Mouse (Mus musculus) c-Kit-positive CD71-negative TER-119-negative erythroid progenitor cells, embryonic 14.5 days (primary cell): ENCODE data around the gene Hoxa13.

ENCODE experiments used
- DNase-seq: peaks from one replicate; pipeline ENCODE4 v3.0.0-alpha.2; 2013; ENCODE audit warnings: low read depth

The Hoxa13 gene

GRCm38 (mm10) chr6:52260654-52261575 lies at the start of gene Hoxa13:
TSS of gene Hoxa13 (minus strand) at chr6:52260880.
- no peak for DNase-seq

- DNase-seq: no peak
Observed at GRCm38 (mm10) chr6:52310366-52310765, 49.7 kb upstream of the Hoxa13 start.

GRCm38 (mm10) chr6:52309766-52310165 lies 49.1 kb upstream of the Hoxa13 start:
- DNase-seq: no peak

- peak; percentile 24 for DNase-seq
Observed at GRCm38 (mm10) chr6:52305877-52306389, 45.3 kb upstream of the Hoxa13 start.

- DNase-seq: no peak
Observed at GRCm38 (mm10) chr6:52303426-52303825, 42.7 kb upstream of the Hoxa13 start.

- DNase-seq: no peak
Observed at GRCm38 (mm10) chr6:52300806-52301205, 40.1 kb upstream of the Hoxa13 start.

GRCm38 (mm10) chr6:52298511-52298910 lies 37.8 kb upstream of the Hoxa13 start:
- DNase-seq: no peak

GRCm38 (mm10) chr6:52294616-52295015 lies 33.9 kb upstream of the Hoxa13 start:
- DNase-seq: no peak

- no peak for DNase-seq
Observed at GRCm38 (mm10) chr6:52292328-52292727, 31.6 kb upstream of the Hoxa13 start.

GRCm38 (mm10) chr6:52291021-52291860 lies 30.6 kb upstream of the Hoxa13 start:
- DNase-seq: no peak

GRCm38 (mm10) chr6:52290186-52290585 lies 29.5 kb upstream of the Hoxa13 start:
- no peak for DNase-seq

- DNase-seq: no peak
Observed at GRCm38 (mm10) chr6:52283896-52284295, 23.2 kb upstream of the Hoxa13 start.

GRCm38 (mm10) chr6:52281084-52281483 lies 20.4 kb upstream of the Hoxa13 start:
- DNase-seq: no peak

GRCm38 (mm10) chr6:52276920-52277319 lies 16.2 kb upstream of the Hoxa13 start:
- DNase-seq: no peak

- no peak for DNase-seq
Observed at GRCm38 (mm10) chr6:52276382-52276781, 15.7 kb upstream of the Hoxa13 start.

- DNase-seq: no peak
Observed at GRCm38 (mm10) chr6:52275563-52276280, 15.0 kb upstream of the Hoxa13 start.

GRCm38 (mm10) chr6:52274576-52274975 lies 13.9 kb upstream of the Hoxa13 start:
- DNase-seq: no peak

- no peak for DNase-seq
Observed at GRCm38 (mm10) chr6:52273656-52274280, 13.1 kb upstream of the Hoxa13 start.

GRCm38 (mm10) chr6:52272766-52273655 lies 12.3 kb upstream of the Hoxa13 start:
- DNase-seq: no peak
